Mouse (Mus musculus) adipocyte (in vitro differentiated cells): ENCODE results near the gene Cyp11a1.

ENCODE experiments used
- DNase-seq: peaks from one replicate; pipeline ENCODE4 v3.0.0-alpha.2; 2016; ENCODE audit warnings: low spot score

Gene Cyp11a1

DNA sequence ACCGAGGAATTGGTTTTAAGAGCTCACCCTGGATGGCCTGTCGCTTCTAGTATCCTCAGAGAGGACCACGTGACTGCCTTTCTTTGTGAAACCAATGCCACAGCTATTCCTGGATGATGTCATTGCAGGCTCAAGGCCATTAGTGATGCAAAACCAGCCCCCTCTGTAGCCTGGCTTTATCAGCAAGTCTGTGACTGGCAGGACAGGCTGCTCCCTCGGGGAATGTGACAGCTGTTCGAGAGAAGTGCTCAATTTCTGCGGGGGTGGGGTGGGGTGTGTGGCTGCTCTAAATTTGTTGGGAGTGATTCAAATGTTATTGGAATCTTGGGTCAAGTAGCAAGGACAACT is 2.8 kb downstream of the Cyp11a1 start:
- peak; percentile 37 for DNase-seq

- no peak for DNase-seq
These were observed 3.4 kb downstream of the Cyp11a1 start for GRCm38 (mm10) chr9:58009588-58009987.

DNA sequence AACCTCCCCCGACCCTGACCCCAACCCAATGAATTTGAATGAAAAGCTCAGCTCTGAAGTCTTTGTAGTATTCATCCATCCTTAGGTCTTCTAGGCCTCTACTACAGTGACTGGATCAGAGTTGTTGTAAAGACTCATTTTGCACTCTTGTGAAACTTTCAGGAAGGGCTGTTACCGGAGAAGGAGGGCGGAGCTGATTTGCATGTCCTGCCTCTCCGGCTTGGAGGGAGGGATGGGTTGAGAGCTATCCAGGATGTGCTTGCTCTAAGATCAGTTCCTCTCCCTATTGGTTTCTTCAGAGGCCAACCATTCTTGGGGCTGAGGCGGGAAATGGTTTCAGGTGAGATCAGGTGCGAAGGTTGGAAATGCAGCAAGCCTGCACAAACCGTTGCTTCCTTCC is 4.8 kb downstream of the Cyp11a1 start:
- peak; percentile 38 for DNase-seq

DNA sequence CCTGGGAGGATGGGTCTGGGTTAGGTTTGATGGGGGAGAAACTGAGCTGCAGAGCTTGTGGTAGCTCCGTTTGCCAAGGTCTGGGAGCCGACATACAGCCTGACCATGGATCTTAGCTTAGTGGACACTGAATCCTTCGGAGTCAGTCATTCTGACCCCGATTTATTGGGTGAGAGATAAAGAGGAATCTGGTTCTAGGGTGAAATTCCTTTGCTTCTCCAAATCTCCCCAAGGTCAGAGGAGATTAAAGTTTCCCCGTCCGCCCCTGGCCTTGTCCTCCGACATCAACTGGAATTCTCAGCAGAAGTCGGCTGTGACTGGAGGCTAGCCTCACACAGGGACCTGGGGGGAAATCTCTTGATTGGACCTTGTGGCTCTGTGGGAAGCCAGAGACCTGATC is 5.3 kb downstream of the Cyp11a1 start:
- no peak for DNase-seq

GRCm38 (mm10) chr9:58012486-58012885 is 6.3 kb downstream of the Cyp11a1 start:
- no peak for DNase-seq

DNA sequence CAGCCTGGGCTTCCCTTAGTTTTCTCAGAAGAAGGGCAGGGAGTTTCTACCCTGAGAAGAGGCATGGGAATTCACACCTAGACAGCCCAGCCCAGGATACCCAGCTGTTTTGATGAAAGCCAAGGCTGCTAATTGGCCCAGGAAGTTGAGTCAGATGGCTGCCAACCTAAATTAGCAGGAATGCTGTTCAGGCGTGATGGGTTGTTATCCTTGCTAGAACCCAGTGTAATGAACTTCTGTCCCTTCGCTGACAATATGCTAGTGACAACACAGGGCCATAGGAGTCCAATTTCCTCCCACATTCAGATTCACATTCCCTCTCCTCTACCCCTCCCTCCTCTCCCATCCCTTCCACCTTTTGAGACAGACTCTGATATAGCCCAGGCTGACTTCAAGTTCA is 6.7 kb downstream of the Cyp11a1 start:
- DNase-seq, result no peak

GRCm38 (mm10) chr9:58014393-58015160 is 8.4 kb downstream of the Cyp11a1 start:
- no peak for DNase-seq

- DNase-seq, result no peak
These were observed 9.6 kb downstream of the Cyp11a1 start for GRCm38 (mm10) chr9:58015856-58016255.

GRCm38 (mm10) chr9:58016962-58017361 is 10.8 kb downstream of the Cyp11a1 start:
- DNase-seq, result peak; percentile 15

- DNase-seq, result no peak
These were observed 12.2 kb downstream of the Cyp11a1 start for GRCm38 (mm10) chr9:58018385-58018784.

- no peak for DNase-seq
These were observed 19.8 kb downstream of the Cyp11a1 start for GRCm38 (mm10) chr9:58025995-58026394.

DNA sequence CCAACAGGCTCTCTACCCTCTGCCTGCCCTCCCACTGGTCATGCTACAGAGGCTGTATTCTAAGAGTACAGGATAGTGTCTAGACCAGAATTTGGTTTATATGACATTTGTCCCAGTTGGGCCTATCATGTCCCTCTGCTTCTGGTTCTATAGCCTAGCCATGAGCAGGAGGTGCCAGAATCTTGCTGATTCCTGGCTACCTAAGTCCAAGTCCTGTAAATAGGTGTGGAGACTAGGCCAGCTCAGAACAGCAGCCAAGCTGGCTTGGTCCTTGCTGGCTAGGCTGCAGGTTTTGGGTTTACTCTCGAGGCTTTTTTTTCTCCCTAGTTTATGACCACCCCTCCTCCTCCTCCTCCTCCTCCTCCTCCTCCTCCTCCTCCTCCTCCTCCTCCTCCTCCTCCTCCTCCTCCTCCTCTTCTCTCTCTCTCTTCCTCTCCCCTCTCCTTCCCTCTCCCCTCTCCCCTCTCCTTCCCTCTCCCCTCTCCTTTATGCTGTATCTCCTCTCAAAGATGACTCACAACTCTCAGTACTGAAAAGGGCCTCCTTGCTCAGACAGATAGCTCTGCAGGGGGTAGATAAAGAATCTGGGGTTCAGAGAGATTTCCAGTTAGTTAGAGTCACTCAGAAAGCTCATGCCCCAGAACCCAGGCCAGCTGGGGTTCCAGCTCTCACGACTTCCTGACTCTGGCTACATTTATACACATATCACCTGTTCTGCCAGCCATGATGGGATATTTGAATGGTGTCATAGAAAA is 21.4 kb downstream of the Cyp11a1 start:
- no peak for DNase-seq

GRCm38 (mm10) chr9:58028841-58029240 is 22.6 kb downstream of the Cyp11a1 start:
- DNase-seq, result no peak

- DNase-seq, result no peak
These were observed 23.4 kb downstream of the Cyp11a1 start for GRCm38 (mm10) chr9:58029635-58030034.

DNA sequence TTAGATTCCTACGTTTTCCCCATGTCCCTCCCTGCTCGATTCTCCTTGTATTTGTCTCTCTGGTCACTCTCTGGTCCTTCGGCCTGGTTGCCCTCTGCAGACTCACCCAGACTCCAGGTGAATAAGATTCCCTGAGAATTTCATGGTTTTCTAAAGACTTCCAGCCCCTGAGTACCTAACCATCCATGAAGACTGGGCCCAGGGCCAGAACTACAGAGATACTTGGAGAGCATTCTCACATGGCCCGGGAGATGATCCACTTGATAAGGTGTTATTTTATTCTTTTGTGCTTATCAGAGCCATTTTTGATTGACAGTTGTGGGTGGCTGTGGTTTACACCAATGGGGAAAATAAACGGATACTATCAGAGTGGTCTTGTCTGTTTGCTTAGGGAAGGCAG is 25.7 kb downstream of the Cyp11a1 start:
- DNase-seq, result no peak

GRCm38 (mm10) chr9:58035519-58035918 is 29.3 kb downstream of the Cyp11a1 start:
- DNase-seq, result no peak

- DNase-seq, result peak; percentile 14
These were observed 29.9 kb downstream of the Cyp11a1 start for GRCm38 (mm10) chr9:58035951-58036698.

GRCm38 (mm10) chr9:58036961-58037360 is 30.8 kb downstream of the Cyp11a1 start:
- DNase-seq, result no peak

DNA sequence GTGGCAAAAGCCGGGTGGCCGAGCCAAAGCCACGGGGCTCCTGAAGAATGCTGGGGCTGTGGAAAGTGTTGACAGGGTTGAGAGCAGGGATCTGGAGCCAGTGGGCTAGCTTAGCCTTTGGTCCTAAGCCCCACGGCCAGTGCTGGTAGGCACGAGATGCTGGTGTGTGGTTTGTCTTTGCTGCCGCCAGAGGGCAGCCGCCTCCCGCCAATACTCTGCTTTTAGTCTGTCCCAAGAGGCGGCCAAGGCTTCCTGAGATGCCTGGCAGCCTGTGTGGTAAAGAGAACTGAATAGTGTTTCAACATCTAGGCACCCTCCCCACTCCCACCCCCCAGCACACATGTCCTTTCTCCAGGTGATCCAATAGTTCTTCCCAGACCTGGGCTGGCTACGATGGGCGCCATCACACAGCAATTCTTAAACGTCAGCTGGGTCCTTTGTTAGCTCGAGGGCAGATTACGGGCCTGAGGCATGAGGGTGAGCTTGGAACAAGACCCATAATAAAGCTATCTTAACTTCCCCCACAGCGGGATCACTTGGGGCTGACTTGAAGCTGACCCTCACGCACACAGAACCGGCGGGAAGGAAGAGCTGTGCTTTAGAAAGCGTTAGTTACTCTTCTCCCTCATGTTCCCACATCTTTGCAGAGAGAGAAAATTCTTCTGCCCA is 32.4 kb downstream of the Cyp11a1 start:
- DNase-seq, result peak; percentile 81

DNA sequence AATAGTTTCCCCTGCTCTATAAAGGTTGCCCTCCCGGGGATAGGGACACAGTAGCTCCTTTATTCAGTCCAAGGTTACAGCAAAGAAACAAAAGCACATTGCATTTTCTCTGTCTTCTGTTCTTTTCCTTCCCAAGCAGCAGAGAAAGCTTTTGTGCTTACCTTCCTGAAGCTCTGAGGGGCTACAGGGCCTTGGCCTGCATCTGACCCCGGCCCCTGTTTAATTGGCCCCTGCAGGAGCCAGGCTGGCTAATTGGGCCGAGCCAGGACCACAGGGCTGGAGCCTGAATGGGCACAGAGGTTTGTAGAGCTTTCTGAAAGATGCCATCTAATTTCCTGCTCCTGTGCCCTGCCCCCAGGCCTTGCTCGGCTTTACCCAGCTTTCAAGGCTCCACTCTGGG is 34.8 kb downstream of the Cyp11a1 start:
- no peak for DNase-seq

GRCm38 (mm10) chr9:58042391-58042790 is 36.2 kb downstream of the Cyp11a1 start:
- no peak for DNase-seq

GRCm38 (mm10) chr9:58043496-58044017 is 37.3 kb downstream of the Cyp11a1 start:
- no peak for DNase-seq
